Mouse (Mus musculus): Measurements from ENCODE around the gene Lor. TPM values are rescaled to one million over a fixed set of nuclear protein-coding genes. Genes with fewer than 3 reads are reported as not detected.

Gene Lor
- polyA plus RNA-seq, 1 experiment from 2014 or later: 0.51 TPM

Small RNAs within 50 kb of the gene (microRNA-seq; reads per million reads assigned to microRNA genes)
- not detected for gene Gm25145

Other genes with a start within 250 kb of the Lor start
- not detected in 2 replicates for gene Pglyrp3, start 68.6 kb downstream of the Lor start, polyA plus RNA-seq (2015; fragmentation: Nextera tagmentation; extraction: Ambion mirVana)
- not detected in 2 replicates for gene Prr9, start 40.8 kb upstream of the Lor start, polyA plus RNA-seq (2015; fragmentation: Nextera tagmentation; extraction: Ambion mirVana)
- gene Lelp1, start 59.6 kb upstream of the Lor start, polyA plus RNA-seq (2015; fragmentation: Nextera tagmentation; extraction: Ambion mirVana): not detected in 2 replicates
- 0.22 TPM in 1 of 2 replicates, not detected in the other for gene Sprr2a1, start 132.7 kb upstream of the Lor start, polyA plus RNA-seq (2015; fragmentation: Nextera tagmentation; extraction: Ambion mirVana)
- 4.2 and 15.4 TPM in 2 replicates for gene Sprr2a2, start 132.8 kb upstream of the Lor start, polyA plus RNA-seq (2015; fragmentation: Nextera tagmentation; extraction: Ambion mirVana)
- gene Sprr2a3, start 202.3 kb upstream of the Lor start, polyA plus RNA-seq (2015; fragmentation: Nextera tagmentation; extraction: Ambion mirVana): 0.87 TPM in 1 of 2 replicates, not detected in the other
- not detected in 2 replicates for gene Sprr2b, start 233.5 kb upstream of the Lor start, polyA plus RNA-seq (2015; fragmentation: Nextera tagmentation; extraction: Ambion mirVana)